Mouse (Mus musculus): ENCODE data around the gene Ak5. TPM values are rescaled to one million over a fixed set of nuclear protein-coding genes. Genes with fewer than 3 reads are reported as not detected.
A peak's percentile ranks its signal among the peaks of the same experiment; 100 is the strongest.

Ak5 gene
- polyA plus RNA-seq, 1 experiment from 2014 or later: 2.5 TPM

- H3K4me2 ChIP-seq (replicated peaks): no peak overlapping the region
- no peaks in the 10 kb centered on the region for H3K4me1 ChIP-seq (replicated peaks)
- no peak for ATAC-seq
- H3K27me3 ChIP-seq: no peaks in the 10 kb centered on the region
- 80% methylated on average over 9 of the region's 9 CpGs for WGBS
- no peaks in the 10 kb centered on the region for H3K36me3 ChIP-seq
- no peak overlapping the region for H3K4me3 ChIP-seq (replicated peaks)
- H3K9me3 ChIP-seq: no peaks in the 10 kb centered on the region
- no peak overlapping the region for H3K9ac ChIP-seq (replicated peaks)
- H3K27ac ChIP-seq: no peak overlapping the region
Observed at GRCm38 (mm10) chr3:152689105-152689504, 20.9 kb upstream of the Ak5 start.

DNA sequence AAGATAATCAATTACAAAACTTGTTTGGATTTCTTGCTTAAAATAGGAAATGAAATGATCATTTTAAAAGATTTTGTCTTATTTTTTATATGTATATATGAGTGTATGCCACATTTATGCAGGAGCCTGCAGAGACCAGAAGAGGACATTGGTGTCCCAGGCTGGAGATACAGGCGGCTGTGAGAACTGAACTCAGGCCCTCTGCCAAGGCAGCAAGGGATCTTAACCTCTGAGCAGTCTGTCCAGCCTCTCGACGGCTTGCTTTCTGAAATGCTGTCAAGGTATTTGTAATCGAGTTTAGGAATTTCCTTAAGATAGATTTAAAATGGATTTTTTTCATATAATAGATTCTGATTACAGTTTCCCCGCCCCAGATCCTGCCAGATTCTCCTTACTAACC, 20.4 kb upstream of the Ak5 start:
- Histone ChIP-seq H3K27me3 (no peaks in the 10 kb centered on the region), H3K4me1 (replicated peaks) (no peaks in the 10 kb centered on the region), H3K36me3 (no peaks in the 10 kb centered on the region), H3K9ac (replicated peaks) (no peak overlapping the region), H3K27ac (no peak overlapping the region), H3K4me2 (replicated peaks) (no peak overlapping the region), H3K4me3 (replicated peaks) (no peak overlapping the region), H3K9me3 (no peaks in the 10 kb centered on the region)
- 85% methylated on average over 5 of the region's 5 CpGs for WGBS
- no peak for ATAC-seq

DNA sequence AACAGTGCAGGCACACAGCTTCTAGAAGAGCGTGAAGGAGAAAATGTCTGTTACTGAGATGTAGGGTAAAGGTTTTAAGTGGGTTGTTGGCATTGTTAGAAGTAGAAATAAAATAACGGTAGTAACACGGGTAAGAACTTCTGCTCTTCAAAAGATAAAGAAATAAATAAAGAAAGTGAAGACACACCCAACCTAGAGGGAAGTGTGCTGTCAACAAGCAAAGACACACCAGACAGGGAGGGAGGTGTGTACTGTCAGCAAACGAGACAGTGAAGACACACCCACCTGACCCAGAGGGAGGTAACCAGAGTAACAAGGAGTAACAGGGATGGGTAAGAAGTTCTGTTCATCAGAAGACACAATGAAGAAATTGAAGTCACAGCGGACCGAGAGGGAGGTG, 6.5 kb upstream of the Ak5 start:
- peaks cover 4% of the 10 kb centered on the region for H3K27me3 ChIP-seq
- H3K4me1 ChIP-seq (replicated peaks): no peaks in the 10 kb centered on the region
- H3K9ac ChIP-seq (replicated peaks): no peak overlapping the region
- 81% methylated on average over 6 of the region's 6 CpGs for WGBS
- no peak overlapping the region for H3K4me2 ChIP-seq (replicated peaks)
- no peaks in the 10 kb centered on the region for H3K36me3 ChIP-seq
- no peak for ATAC-seq
- H3K27ac ChIP-seq: no peak overlapping the region
- H3K9me3 ChIP-seq: no peaks in the 10 kb centered on the region
- no peak overlapping the region for H3K4me3 ChIP-seq (replicated peaks)

- WGBS: 85% methylated on average over 3 of the region's 3 CpGs
- Histone ChIP-seq H3K36me3 (no peaks in the 10 kb centered on the region), H3K9ac (replicated peaks) (no peak overlapping the region), H3K27me3 (peaks cover 47% of the 10 kb centered on the region), H3K9me3 (no peaks in the 10 kb centered on the region), H3K4me2 (replicated peaks) (no peak overlapping the region), H3K4me1 (replicated peaks) (peaks cover 12% of the 10 kb centered on the region), H3K4me3 (replicated peaks) (no peak overlapping the region), H3K27ac (no peak overlapping the region)
- no peak for ATAC-seq
Observed at GRCm38 (mm10) chr3:152669783-152670182, 1.6 kb upstream of the Ak5 start.

- 83% methylated on average over 2 of the region's 2 CpGs for WGBS
- H3K36me3 ChIP-seq: no peaks in the 10 kb centered on the region
- no peak for ATAC-seq
- no peak overlapping the region for H3K4me2 ChIP-seq (replicated peaks)
- H3K9me3 ChIP-seq: no peaks in the 10 kb centered on the region
- no peak overlapping the region for H3K9ac ChIP-seq (replicated peaks)
- peaks cover 12% of the 10 kb centered on the region for H3K4me1 ChIP-seq (replicated peaks)
- no peak overlapping the region for H3K27ac ChIP-seq
- H3K27me3 ChIP-seq: peaks cover 47% of the 10 kb centered on the region
- H3K4me3 ChIP-seq (replicated peaks): no peak overlapping the region
Observed at GRCm38 (mm10) chr3:152668793-152669192, 633 bp upstream of the Ak5 start.

GRCm38 (mm10) chr3:152667356-152668211, 576 bp downstream of the Ak5 start:
- under 1% methylated on average over 59 of the region's 82 CpGs for WGBS
- Histone ChIP-seq H3K4me1 (replicated peaks) (peaks cover 12% of the 10 kb centered on the region), H3K27me3 (peaks cover 47% of the 10 kb centered on the region), H3K9me3 (no peaks in the 10 kb centered on the region), H3K36me3 (no peaks in the 10 kb centered on the region), H3K4me2 (replicated peaks) (peak overlapping the region; percentile 98), H3K9ac (replicated peaks) (peak overlapping the region; percentile 70), H3K4me3 (replicated peaks) (peak overlapping the region; percentile 59), H3K27ac (no peak overlapping the region)
- peak; percentile 89 for ATAC-seq

DNA sequence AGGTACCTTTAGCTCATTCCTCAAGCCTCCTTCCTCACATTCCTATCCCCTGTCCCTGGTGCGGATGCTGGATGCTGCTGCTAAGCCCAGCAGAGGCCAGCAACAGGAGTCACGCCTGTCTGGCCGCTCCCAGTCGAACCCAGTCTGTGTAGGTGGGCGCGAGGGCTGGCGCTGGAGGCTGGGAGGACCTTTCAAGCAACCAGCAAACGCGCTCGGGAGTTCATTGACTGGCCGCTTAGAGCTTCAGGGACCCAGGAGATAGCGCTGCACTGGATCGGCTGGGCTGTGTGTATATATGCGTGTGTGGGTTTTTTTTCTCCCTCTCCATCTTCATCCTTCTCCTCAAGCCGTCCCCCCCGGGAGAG, 1.2 kb downstream of the Ak5 start:
- Histone ChIP-seq H3K27ac (no peak overlapping the region), H3K4me3 (replicated peaks) (peak overlapping the region; percentile 59), H3K4me1 (replicated peaks) (peaks cover 12% of the 10 kb centered on the region), H3K9me3 (no peaks in the 10 kb centered on the region), H3K36me3 (no peaks in the 10 kb centered on the region), H3K4me2 (replicated peaks) (peak overlapping the region; percentile 98), H3K9ac (replicated peaks) (peak overlapping the region; percentile 70), H3K27me3 (peaks cover 47% of the 10 kb centered on the region)
- WGBS: under 1% methylated on average over 16 of the region's 16 CpGs
- peak; percentile 49 for ATAC-seq

DNA sequence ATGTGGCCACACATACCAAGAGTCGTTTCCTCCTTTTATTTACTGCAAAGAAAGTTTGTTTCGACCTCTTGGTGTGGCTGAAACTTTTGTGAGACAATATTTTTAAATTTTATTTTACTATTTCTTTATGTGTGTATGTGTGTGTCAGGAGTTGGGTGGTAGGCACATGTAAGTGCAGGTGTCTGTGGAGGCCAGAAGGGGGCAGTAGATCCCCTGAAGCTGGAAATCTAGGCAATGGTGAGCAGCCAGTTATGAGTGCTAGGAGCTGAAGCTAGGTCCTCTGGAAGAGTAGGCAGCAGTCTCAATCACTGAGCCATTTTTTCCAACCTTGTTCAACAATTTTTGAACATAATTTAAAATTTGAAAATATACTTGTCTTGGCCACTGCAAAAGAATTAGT, 9.6 kb downstream of the Ak5 start:
- Histone ChIP-seq H3K4me1 (replicated peaks) (no peaks in the 10 kb centered on the region), H3K36me3 (no peaks in the 10 kb centered on the region), H3K4me3 (replicated peaks) (no peak overlapping the region), H3K27me3 (no peaks in the 10 kb centered on the region), H3K9ac (replicated peaks) (no peak overlapping the region), H3K9me3 (no peaks in the 10 kb centered on the region), H3K4me2 (replicated peaks) (no peak overlapping the region), H3K27ac (no peak overlapping the region)
- WGBS: 92% methylated on average over 2 of the region's 2 CpGs
- ATAC-seq: no peak

- 89% methylated on average over 2 of the region's 2 CpGs for WGBS
- no peaks in the 10 kb centered on the region for H3K36me3 ChIP-seq
- ATAC-seq: no peak
- no peaks in the 10 kb centered on the region for H3K27me3 ChIP-seq
- no peak overlapping the region for H3K4me2 ChIP-seq (replicated peaks)
- no peaks in the 10 kb centered on the region for H3K9me3 ChIP-seq
- H3K27ac ChIP-seq: no peak overlapping the region
- no peak overlapping the region for H3K9ac ChIP-seq (replicated peaks)
- no peak overlapping the region for H3K4me3 ChIP-seq (replicated peaks)
- no peaks in the 10 kb centered on the region for H3K4me1 ChIP-seq (replicated peaks)
Observed at GRCm38 (mm10) chr3:152651991-152652390, 16.2 kb downstream of the Ak5 start.

DNA sequence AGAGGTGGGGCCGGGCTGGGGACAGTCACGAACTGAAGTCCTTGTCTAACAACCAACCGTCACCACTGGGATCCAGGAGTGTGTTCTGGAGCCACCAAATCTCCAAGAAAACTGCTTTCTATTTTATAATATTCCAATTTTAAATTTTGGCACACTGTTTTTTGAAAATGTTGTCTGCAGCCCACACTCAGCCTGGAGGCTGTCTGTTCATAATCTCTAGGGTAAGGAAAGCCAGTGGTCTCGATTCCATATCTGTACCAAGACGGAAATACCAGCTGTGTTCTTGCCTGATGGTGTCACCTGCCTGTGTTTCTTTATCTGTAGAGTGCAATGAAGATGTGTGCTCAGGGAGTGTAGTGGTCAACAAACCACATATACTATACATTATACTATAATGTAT, 23.6 kb downstream of the Ak5 start:
- no peak for ATAC-seq
- Histone ChIP-seq H3K9me3 (no peaks in the 10 kb centered on the region), H3K4me3 (replicated peaks) (no peak overlapping the region), H3K27ac (no peak overlapping the region), H3K4me1 (replicated peaks) (no peaks in the 10 kb centered on the region), H3K9ac (replicated peaks) (no peak overlapping the region), H3K27me3 (no peaks in the 10 kb centered on the region), H3K36me3 (no peaks in the 10 kb centered on the region), H3K4me2 (replicated peaks) (no peak overlapping the region)
- WGBS: 94% methylated on average over 5 of the region's 5 CpGs

- Histone ChIP-seq H3K27me3 (0 out of 2 replicates have a peak, but pooled peaks cover 10% of the 10 kb centered on the region), H3K27ac (no peak overlapping the region), H3K36me3 (no peaks in the 10 kb centered on the region), H3K9me3 (no peaks in the 10 kb centered on the region), H3K4me2 (replicated peaks) (no peak overlapping the region), H3K4me3 (replicated peaks) (no peak overlapping the region), H3K4me1 (replicated peaks) (peaks cover 15% of the 10 kb centered on the region), H3K9ac (replicated peaks) (no peak overlapping the region)
- WGBS: 70% methylated on average over 10 of the region's 10 CpGs
- no peak for ATAC-seq
Observed at GRCm38 (mm10) chr3:152625061-152625820, 42.9 kb downstream of the Ak5 start.

- Histone ChIP-seq H3K9me3 (no peaks in the 10 kb centered on the region), H3K27me3 (0 out of 2 replicates have a peak, but pooled peaks cover 10% of the 10 kb centered on the region), H3K4me3 (replicated peaks) (no peak overlapping the region), H3K27ac (no peak overlapping the region), H3K4me2 (replicated peaks) (peak overlapping the region; percentile 36), H3K9ac (replicated peaks) (no peak overlapping the region), H3K36me3 (no peaks in the 10 kb centered on the region), H3K4me1 (replicated peaks) (peaks cover 21% of the 10 kb centered on the region)
- WGBS: 17% methylated on average over 11 of the region's 11 CpGs
- ATAC-seq: 0 out of 2 replicates have a peak, but pooled peaks have one; percentile 19
Observed at GRCm38 (mm10) chr3:152620534-152620933, 47.6 kb downstream of the Ak5 start.

All from midbrain, embryonic 13.5 days (tissue).